Mouse (Mus musculus): ENCODE data around the gene Ndufs8.

DNA sequence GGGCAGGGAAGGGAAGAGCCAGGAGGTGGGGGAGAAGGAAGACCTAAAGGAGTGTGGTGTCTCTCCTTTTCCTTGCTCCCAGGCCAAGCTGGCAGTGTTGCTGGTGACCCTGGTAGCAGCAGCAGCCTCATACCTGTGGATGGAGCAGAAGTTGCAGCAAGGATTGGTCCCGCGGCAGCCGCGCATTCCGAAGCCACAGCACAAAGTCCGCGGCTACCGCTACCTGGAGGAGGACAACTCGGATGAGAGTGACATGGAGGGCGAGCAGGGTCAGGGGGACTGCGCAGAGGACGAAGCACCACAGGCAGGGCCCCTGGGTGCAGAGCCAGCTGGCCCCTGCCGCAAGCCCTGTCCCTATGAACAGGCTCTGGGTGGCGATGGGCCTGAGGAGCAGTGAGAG, 36.0 kb upstream of the Ndufs8 start:
- TF ChIP-seq EP300 (IDR thresholded peaks at IDR 0.05; ENCODE audit: low read length), result no peak
- no peak for TF ChIP-seq ZNF384 (IDR thresholded peaks at IDR 0.05; ENCODE audit: low read depth, low read length)
- no peak for TF ChIP-seq TBP (conservative IDR thresholded peaks at IDR 0.05; ENCODE audit: low read depth, low read length)
- no peak for TF ChIP-seq JUND (conservative IDR thresholded peaks at IDR 0.05; ENCODE audit: low read depth, low read length)
- TF ChIP-seq CTCF (conservative IDR thresholded peaks at IDR 0.05 in 1 of 2, IDR thresholded peaks at IDR 0.05 in 1 of 2; ENCODE audit: low read depth in 2 of 2, low read length in 2 of 2), result no peak
- no peak for TF ChIP-seq CHD1 (IDR thresholded peaks at IDR 0.05; ENCODE audit: low read depth, low read length)
- TF ChIP-seq USF1 (IDR thresholded peaks at IDR 0.05; ENCODE audit: low read depth, low read length), result no peak
- TF ChIP-seq E2F4 (IDR thresholded peaks at IDR 0.05; ENCODE audit: insufficient replicate concordance, low read depth, low read length), result no peak
- TF ChIP-seq HCFC1 (IDR thresholded peaks at IDR 0.05; ENCODE audit: low read depth, low read length), result no peak
- TF ChIP-seq GABPA (IDR thresholded peaks at IDR 0.05; ENCODE audit: insufficient replicate concordance, low read depth, low read length), result no peak
- TF ChIP-seq TCF12 (IDR thresholded peaks at IDR 0.05; ENCODE audit: low read depth, low read length), result no peak

Measured in CH12.LX (cell line).